Mouse (Mus musculus): ENCODE results near the gene Mat2a.

GRCm38 (mm10) chr6:72487282-72487681, 47.9 kb upstream of the Mat2a start:
- TF ChIP-seq CTCF (IDR thresholded peaks at IDR 0.05; ENCODE audit: low read depth): no peak
- TF ChIP-seq EP300 (IDR thresholded peaks at IDR 0.05; ENCODE audit: low read depth): no peak

Data from liver, embryonic 14.5 days (tissue).